Mouse (Mus musculus): ENCODE measurements around the gene Ppig.
A peak's percentile ranks its signal among the peaks of the same experiment; 100 is the strongest.
"Not testable (repeated sequence)": the region's sequence is repeated elsewhere in the genome, so short reads cannot be mapped to it uniquely, and the experiment has no call there.

Gene Ppig

DNA sequence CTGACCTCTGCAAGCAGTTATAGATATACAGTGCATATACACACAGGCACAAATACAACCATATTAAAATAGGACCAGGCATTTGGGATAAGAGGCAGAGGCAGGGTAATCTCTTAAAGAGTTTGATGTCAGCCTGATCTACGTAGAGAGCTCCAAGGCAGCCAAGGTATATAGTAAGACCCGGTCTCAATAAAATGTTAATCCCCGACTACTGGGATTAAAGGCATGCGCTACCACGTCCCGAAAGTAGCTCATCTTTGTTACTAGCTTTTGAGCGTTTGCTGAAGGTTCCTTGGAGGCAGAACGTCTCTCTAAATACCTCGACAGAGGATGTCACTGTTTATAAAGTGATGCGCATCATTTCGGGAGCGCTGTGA is at the start of gene Ppig:
Gene Ppig (plus strand): TSS at position 273 of the 377 bp plus-strand sequence.
- no peak for DNase-seq (ENCODE audit: low read depth, low spot score)

DNA sequence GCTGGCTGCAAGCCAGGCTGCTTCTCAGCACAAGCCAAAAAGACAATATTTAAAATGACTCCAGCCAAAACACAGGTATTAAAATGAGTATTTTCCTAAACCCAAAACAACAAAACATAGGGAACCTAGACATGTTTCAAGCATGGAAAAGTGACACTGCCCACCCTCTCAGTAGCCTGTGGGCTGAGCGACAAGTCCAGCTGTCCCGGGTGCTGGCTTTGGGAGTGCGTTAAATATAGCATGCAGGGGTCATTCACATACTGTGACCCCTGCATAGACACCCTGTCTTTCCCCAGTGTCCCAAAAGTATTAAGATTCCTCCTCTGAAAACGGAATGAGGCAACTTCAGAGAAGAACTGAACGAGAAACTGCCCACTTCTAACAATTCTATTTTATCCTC is 48.6 kb upstream of the Ppig start:
- DNase-seq (ENCODE audit: low read depth, low spot score): no peak

DNA sequence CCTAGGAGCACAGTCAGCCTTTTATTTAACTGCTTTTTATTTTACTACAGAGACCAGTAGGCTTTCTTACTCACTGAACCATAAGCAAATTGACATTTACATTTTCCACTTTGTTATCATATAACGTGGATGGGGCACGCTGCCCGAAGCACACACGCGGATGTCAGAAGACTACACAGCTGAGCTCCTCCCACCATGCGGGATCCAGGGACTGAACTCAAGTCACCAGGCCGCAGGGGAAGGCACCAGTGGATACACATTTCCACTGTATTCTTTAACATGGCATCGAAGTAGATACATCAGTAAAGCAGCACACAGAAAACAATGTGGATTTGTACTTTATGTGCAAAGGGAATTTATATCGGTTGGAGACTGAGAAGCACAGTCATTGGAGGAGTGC is 47.1 kb upstream of the Ppig start:
- no peak for DNase-seq (ENCODE audit: low read depth, low spot score)

DNA sequence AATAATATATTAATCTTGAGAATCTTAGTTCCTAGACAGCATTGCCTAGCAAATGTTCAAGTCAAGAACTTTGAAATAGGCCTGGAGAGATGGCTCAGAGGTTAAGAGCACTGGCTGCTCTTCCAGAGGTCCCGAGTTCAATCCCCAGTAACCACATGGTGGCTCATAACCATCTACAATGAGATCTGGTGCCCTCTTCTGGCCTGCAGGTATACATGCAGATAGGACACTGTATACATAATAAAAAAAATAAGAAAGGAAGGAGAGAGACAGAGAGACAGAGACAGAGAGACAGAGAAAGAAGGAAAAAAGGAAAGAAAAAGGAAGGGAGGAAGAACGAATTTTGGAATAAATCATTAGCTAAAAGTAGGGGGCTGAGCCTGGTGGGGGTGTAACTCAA is 45.6 kb upstream of the Ppig start:
- no peak for DNase-seq (ENCODE audit: low read depth, low spot score)

DNA sequence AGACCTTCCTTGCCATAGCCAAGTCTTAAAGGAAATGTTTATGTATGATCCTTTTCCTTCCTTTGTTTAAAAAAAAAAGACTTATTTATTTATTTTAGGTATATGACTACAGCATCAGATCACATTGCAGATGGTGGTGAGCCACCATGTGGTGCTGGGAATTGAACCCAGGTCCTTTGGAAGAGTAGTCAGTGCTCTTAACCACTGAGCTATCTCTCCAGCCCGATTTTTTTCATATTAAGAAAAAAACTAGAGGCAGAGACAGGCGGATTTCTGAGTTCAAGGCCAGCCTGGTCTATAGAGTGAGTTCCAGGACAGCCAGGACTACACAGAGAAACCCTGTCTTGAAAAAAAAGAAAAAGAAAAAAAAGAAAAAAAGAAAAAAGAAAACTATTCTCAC is 45.1 kb upstream of the Ppig start:
- not testable (repeated sequence) for DNase-seq (ENCODE audit: low read depth, low spot score)

DNA sequence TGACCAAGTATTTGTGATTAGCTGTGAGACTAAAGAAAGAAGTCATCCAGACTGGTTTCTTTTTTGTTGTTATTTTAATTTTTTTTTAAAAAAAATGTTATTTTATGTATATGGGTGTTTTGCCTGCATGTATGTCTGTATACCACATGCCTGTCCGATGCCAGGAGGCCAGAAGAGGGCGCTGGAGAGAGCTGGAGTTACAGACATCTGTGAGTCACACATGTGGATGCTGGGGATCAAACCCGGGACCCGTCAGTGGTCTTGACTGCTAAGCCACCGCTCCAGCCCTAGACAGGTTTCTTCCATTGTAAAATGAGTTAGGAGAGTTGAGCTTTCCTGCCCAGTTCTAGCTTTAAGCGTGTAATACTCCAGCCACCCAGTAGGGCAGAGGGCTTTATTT is 42.4 kb upstream of the Ppig start:
- no peak for DNase-seq (ENCODE audit: low read depth, low spot score)

DNA sequence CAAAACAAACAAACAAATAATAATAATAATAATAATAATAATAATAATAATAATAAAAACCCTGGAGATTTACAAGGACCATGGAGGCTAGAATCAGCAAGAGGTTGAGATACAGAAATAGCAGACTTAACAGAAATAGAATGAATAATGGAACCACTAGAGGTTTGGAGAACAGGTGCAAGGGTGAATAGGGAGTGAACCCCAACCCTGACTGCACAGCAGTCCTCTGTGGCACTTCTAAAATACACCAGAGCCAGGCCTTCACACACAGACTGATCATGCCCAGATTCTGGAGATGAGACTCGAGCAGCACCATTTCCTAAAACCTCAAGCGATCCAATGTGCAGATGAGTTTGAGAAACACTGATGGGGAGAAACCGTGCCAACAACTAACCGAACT is 40.4 kb upstream of the Ppig start:
- no peak for DNase-seq (ENCODE audit: low read depth, low spot score)

DNA sequence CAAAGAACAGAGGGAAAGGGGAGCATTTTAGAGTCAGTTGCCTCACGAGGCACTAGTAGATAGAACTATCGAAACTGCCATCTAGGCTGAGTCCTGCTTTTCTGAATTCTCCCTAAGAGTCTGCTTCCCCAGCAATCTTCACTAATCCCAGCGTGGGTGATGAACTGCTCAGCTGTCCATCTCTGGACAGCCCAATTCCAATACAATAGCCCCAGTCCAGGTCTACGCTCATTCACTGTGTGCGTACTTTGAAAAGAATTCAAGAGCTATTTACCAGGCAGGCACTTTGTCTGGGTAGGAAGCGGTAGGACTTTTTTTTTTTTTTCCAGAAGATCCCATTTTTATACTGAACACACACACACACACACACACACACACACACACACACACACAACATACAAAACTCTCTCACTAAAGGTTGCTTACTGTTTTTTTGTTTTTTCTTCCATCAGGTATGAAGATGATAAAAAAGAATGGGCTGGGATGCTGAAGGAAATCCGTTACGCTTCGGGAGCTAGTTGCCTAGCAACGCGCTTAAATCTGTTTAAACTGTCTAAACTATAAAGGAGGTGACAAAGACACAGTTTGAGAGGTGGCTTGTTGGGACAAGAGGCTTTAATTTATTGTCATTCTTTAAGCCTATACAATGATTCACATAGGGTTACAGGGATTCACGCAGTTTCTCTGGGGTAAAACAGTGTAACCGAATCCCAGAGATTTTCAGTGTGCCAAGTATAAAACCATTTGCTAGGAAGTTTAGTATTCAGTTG is 39.1 kb upstream of the Ppig start:
- no peak for DNase-seq (ENCODE audit: low read depth, low spot score)

DNA sequence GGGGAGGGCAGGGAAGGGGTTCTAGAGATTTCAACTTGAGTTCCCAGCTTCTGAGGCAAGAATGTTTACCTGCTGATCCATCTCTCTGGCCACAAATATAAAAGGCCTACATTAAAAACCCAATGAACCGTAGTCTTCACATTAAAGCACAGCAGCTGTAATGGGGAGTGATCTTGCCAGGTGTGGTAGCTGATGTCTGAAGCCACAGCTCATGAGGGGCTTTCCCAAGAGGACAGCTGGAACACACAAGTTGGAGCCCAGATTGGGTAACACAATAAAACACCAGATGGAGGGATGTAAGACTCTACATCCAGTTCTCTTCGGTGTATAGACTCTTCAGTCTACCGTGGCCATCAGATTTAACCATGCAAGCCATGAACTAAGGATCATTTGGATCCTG is 37.9 kb upstream of the Ppig start:
- no peak for DNase-seq (ENCODE audit: low read depth, low spot score)

DNA sequence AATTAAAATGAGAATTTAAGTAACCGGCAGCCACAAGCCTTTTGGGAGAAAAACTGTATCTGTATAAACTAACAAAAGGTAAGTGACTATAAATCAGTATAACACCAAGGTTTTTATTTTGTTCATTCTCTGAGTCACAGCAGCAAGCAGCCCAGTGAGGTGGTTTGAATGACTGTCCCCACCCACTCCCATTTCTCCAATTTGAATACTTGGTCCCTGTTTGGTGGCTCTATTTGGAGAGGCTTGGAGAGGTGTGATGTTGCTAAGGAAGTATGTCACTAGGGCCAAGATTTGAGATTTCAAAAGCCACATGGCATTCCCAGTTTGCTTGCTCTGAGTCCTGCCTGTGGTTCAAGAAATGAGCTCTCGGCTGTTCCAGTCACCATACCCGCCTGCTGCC is 32.1 kb upstream of the Ppig start:
- DNase-seq (ENCODE audit: low read depth, low spot score): no peak

DNA sequence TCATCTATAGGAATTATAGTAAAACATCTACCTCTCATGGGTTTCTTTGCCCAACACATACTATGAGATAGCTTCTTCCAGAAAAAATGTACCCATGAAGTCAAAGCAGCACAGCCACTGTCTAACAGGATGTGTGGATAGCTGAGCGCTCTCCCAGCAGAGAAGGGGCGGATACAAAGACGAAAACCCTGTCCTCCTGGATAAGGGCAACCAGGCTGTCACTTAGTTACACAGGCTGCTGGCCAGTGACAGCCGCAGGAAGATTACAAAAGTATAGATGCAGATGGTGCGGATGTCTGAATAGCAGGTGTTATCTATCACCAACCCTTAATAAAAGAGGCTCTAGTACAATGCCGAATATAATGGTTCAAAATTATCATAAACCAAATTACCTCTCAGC is 31.5 kb upstream of the Ppig start:
- DNase-seq (ENCODE audit: low read depth, low spot score): no peak

DNA sequence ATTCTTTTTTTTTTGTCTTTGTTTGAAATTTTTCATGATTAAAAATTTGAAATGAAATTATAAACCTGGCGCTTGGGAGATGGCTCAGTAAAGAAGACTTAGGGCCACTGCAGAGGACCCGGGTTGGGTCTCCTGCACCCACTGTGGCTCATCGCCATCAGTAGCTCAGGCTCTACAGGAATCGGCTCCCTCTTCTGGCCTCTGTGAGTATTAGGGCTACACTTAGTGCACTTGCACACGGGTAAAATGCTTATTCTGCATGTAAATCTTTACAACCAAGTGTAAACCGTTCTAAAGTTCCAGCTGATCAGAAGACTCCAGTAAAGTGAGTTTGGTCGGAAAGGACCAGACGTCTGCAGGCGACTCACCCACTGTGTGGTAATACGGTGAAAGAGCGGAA is 28.8 kb upstream of the Ppig start:
- DNase-seq (ENCODE audit: low read depth, low spot score): no peak

DNA sequence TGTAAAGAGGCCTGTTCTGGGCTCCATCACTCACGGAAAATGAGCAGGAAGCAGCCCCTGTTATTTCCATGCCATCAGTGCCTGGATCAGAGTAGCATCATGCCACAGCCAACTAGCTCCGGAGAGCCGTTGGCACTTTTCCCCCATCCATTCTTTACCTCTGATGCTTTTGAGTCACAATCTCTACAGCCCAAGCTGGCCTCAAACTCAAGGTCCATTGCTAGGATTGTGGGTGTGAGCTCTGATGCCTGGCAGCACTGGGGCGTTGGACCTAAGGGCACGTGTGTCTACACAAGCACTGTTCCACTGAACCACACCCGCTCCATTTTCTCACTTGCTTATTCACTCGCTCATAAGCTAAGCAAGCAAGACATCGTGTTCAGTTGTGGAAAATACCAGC is 21.9 kb upstream of the Ppig start:
- no peak for DNase-seq (ENCODE audit: low read depth, low spot score)

DNA sequence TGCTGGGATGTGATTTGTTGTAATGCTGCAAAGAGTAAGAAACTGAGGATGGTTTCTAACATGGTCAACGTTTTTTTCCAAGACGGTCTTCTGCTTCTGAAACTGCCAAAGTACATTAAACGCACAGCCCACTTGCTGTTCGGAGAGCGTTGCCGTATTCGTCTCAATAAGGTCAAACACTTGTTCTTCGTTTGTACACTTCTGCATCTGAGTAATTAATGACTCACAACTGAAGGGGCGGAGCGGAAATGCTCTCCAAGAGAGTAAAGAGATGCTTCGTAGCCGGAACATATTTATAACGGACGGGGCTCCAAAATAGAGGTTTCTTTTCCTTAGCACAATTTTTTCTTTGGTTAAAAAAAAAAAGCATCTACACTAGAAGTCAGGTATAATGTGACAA is 10.2 kb upstream of the Ppig start:
- DNase-seq (ENCODE audit: low read depth, low spot score): no peak

DNA sequence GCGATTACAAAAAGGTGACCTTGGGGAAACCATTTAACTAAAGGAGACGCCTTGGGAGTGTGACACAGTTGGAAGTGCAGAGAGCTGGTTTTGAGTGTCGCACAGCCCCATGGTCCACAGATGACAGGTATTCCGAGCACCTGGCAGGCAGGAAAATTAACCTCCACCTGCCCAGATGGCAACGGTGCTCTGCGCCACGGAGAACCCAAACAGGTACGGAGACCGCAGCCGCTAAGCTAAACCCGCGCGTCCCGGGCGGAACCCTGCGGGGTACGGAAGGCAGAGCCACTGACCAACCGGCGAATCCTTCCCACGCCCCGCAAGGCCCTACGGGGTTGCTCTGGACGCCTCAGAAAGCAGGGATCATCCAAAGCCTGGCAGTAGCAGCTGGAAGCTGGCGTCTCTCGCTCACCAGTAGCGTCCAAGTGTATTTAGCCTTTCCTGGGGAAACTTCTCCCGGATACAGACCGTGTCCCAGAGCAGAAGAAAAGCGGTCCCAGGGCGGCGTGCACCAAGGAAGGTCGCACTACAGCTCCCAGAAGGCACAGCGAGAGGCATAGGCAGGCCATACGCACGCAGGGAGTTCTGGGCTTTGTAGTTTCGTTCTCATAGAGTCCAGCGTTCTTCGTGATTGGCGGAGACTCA is 9.2 kb upstream of the Ppig start, which contains the start of gene Fastkd1:
Gene Fastkd1 (minus strand): TSS at position 536 of the 645 bp plus-strand sequence.
- DNase-seq (ENCODE audit: low read depth, low spot score): peak; percentile 83

DNA sequence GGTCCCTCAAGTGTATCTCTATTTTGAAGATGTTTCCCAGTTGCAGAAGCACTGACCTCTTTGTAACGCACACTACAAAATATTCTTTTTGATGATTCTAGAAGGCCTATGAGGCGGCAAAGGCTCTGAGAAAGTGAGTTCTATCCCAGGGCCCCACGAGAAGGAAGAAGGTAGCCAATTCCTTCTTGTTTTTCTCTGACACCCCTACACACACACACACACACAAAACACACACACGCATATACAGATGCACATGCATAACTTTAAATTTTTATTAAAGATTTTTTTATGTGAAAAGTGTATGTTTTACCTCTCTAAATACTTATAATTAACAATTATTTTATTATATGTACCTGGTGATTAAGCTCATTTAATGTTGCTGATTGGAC is 8.7 kb upstream of the Ppig start:
- DNase-seq (ENCODE audit: low read depth, low spot score): no peak

DNA sequence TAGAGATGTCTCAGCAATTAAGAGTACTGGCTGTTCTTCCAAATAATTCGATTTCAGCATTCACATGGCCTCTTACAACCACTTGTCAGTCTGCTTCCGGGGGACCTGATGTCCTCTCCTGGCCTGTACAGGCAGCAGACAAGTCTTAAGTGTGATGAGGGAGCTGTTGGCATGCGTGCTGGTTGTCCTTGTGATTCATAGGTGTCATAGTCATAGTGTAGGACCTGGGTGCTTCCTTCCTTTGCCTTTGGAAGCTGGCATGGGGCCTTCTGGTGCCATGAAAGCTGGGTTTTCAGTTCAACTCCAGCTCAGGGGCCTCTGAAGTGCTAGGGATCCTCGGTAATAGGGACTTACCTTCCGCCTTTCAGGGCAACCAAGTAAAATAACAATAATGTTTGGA is 8.2 kb upstream of the Ppig start:
- DNase-seq (ENCODE audit: low read depth, low spot score): no peak

DNA sequence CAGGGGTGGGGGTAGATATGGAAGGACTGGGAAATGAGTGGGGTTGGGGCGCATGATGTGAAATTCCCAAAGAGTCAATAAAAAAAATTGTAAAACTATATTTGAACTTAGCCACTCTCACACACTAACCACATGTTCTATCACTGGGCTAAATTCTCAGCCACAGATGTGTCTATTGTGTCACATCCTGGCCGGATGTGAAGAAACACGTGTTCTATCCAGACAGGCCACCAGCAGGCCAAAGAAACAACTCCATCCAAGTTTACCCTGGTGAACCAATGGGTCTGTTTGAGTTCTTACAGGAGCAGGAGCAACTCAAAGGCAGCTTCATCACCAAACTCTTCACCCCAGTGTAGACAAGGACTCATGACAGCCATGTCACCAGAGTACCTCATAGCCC is 5.9 kb upstream of the Ppig start:
- no peak for DNase-seq (ENCODE audit: low read depth, low spot score)

DNA sequence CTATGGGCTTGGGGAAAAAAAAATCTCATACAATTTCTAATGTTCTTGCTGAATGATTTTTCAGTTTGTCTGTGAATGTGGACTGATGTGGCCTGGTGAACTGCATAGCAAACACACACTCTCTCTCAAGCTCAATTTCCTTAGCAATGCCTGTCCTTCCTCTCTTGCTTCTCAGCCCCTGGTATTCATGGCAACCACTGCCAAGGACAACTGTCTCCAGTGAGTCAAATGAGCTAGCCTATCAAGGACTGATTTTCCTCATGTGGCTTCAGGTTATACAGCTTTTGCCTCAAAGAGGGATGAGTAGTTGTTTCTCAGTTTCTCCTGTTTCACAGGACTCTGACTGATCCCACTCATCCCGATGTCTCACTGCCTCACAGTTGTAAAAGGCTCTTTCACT is 3.2 kb upstream of the Ppig start:
- no peak for DNase-seq (ENCODE audit: low read depth, low spot score)

DNA sequence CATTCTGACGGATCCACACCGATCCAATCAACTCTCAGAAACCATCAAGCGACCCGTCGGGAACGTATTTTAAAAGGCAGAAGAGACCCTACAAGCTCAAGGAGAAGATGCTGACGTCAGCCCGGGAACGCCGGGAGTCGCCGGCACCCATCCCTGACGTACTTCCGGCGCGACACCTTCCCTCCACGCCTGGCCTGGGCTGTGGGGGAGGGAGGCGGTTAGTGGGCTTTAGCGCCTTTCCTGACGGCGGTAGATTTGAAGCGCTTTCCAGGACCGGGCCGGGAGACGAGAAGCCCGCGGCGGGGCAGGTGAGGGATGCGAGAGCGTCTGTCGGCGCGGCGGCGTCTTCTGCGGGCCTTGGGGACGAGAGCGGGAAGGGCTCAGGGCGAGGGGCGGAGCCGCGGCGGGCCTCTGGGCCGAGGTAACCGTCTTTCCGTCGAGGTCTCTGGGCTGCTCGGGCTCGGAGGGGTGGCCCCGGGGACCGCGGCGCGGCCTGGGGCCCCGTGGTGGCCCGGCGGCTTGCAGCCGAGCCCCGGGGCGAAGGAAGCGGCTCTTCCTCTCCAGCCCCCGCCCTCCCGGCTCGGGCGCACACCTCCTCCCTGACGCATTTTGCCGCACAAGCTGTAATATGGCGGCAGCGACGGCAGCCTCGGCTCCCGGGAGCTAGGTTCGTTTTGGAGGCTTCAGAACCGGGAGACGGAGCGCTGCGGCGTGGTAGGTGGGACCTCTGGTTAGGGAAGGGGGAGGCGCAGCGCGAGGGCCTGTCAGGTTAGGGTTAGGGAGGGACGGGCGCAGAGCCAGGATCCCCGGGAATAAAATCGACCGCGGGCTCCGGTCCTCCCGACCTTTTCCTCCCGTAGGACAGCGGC is 539 bp downstream of the Ppig start:
- DNase-seq (ENCODE audit: low read depth, low spot score): peak; percentile 94

DNA sequence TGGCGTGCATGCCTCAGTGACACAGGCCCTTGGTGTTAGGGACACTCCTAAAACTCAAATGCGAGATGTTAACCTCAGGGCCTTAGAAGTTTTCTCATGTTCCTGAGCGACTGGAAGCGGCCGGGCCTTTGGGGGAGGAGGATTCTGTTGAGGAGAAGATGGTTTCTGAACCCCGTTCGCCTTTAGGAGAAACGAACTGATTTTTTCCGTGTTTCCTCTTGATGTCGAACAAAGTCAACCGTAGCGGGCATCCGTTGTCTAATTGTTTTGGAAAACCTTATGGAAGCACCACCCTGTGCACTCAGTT is 1.1 kb downstream of the Ppig start:
- DNase-seq (ENCODE audit: low read depth, low spot score): peak; percentile 1

DNA sequence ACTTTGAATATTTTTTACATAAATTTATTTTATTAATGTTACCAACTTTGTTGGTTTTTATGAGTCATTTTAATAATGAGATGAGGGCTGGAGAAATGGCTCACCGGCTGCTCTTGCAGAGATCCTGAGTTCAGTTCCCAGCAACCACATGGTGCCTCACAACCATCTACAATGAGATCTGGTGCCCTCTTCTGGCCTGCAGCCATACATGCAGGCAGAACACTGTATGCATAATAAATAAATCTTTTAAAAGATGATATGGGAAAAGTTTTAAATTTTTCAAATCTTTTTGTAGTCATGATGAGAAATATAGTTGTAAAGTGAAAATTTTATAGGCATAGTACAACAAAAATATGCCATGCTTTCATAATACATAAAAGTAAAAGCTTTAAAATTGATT is 22.7 kb downstream of the Ppig start:
- no peak for DNase-seq (ENCODE audit: low read depth, low spot score)

DNA sequence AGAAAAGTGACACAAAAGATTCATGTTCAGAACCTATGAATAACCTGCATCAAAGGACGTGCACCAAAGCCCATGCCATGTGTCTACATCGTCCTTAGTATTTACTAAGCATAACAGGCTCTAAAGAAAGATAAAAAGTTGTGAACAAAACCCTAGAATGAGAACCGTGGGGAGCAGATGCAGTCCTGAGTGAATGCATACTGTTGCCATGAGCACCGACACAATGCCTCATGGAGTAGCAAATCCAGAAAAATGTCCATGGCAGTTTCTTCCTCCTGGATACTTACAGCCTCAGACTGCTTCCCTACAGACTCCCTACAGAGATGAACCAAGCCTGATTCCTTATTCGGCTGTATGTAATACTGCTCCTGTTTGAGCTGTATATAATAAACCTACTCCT is 38.6 kb downstream of the Ppig start:
- no peak for DNase-seq (ENCODE audit: low read depth, low spot score)
